Mouse (Mus musculus) heart, adult 2 months (tissue): ENCODE results near the gene Hoxc6. TPM values are rescaled to one million over a fixed set of nuclear protein-coding genes. Genes with fewer than 3 reads are reported as not detected.

Experiments
- DNase-seq, 2 experiments: peaks; one replicate each; pipeline ENCODE4 v3.0.0; 2021
- H3K27ac ChIP-seq: fragments of 200-600 bp; 2 replicates; pipeline ENCODE4 v1.8.1; 2022
- H3K27me3 ChIP-seq: fragments of 200-500 bp; 2 replicates; pipeline ENCODE4 v1.6.1; 2012; ENCODE audit warnings: mild to moderate bottlenecking, low read length, inconsistent platforms, mixed read lengths; ENCODE audit not compliant: control insufficient read depth, insufficient read depth
- H3K36me3 ChIP-seq: fragments of 200-500 bp; 2 replicates; pipeline ENCODE4 v1.6.1; 2012; ENCODE audit warnings: low read length, inconsistent platforms; ENCODE audit not compliant: control insufficient read depth, insufficient read depth
- H3K4me1 ChIP-seq: fragments of 200-500 bp; 2 replicates; pipeline ENCODE4 v1.6.1; 2011; ENCODE audit warnings: low read length; ENCODE audit not compliant: control insufficient read depth, insufficient read depth
- H3K4me3 ChIP-seq: fragments of 200-600 bp; 2 replicates; pipeline ENCODE4 v1.8.1; 2022
- H3K79me2 ChIP-seq: fragments of 200-500 bp; replicated peaks from 2 replicates; pipeline ENCODE4 v1.6.1; 2012; ENCODE audit warnings: mild to moderate bottlenecking, inconsistent platforms, low read length, moderate library complexity, mixed read lengths; ENCODE audit not compliant: control insufficient read depth, insufficient read depth
- H3K9ac ChIP-seq: fragments of 200-500 bp; 2 replicates; pipeline ENCODE4 v1.6.1; 2012; ENCODE audit warnings: low read depth, mild to moderate bottlenecking, control low read depth, inconsistent platforms, low read length, mixed read lengths
- CTCF ChIP-seq: fragments of 200-600 bp; IDR thresholded peaks from 2 replicates; pipeline ENCODE4 v1.8.1; 2022; ENCODE audit warnings: antibody characterized with exemption, mild to moderate bottlenecking, moderate library complexity
- EP300 ChIP-seq: fragments of 200-500 bp; IDR thresholded peaks from 2 replicates; pipeline ENCODE4 v1.6.1; 2011; ENCODE audit warnings: low read depth, low read length, control low read depth; ENCODE audit not compliant: insufficient read depth
- POLR2A ChIP-seq: fragments of 200-500 bp; IDR thresholded peaks from 2 replicates; pipeline ENCODE4 v1.6.1; 2011; ENCODE audit warnings: mild to moderate bottlenecking, low read depth, low read length, control low read depth; ENCODE audit not compliant: insufficient read depth
- WGBS: fragments of 180-500 bp; shearing (Covaris S2); methylation state at CpG from one replicate; pipeline ENCODE4 v1.1.7; 2018; 5-methylcytosine and 5-hydroxymethylcytosine counted together
- intact Hi-C: fragments of 180-260 bp; cut with DNase I; formaldehyde crosslinking; loops from one replicate; pipeline ENCODE4 v1.15.1; 2025
- polyA plus RNA-seq: library from polyadenylated mRNA; depleted of rRNA; stranded (reverse); fragments of >200 nt; gene quantifications from 2 replicates; pipeline ENCODE4 v1.2.3, GENCODE M21; 2012
- total RNA-seq, 2 experiments: library from RNA; stranded (reverse); gene quantifications; 2 replicates each; pipeline ENCODE4 v1.2.3; 2021

The Hoxc6 gene
- total and polyA plus RNA-seq, 3 experiments, result not detected

GRCm38 (mm10) chr15:102983716-102984115 lies 14.3 kb upstream of the Hoxc6 start:
- Histone ChIP-seq H3K27ac (no peak overlapping the region), H3K4me3 (no peak overlapping the region)
- WGBS, result 4% methylated on average over 12 of the region's 12 CpGs

GRCm38 (mm10) chr15:102984521-102984920 lies 13.5 kb upstream of the Hoxc6 start:
- intact Hi-C loops, result loop anchor here (10.0 kb wide), 1 partner anchor 320 kb away; no protein-coding TSS in a partner anchor
- Histone ChIP-seq H3K4me1 (no peaks in the 10 kb centered on the region), H3K27ac (no peak overlapping the region), H3K9ac (no peak overlapping the region), H3K27me3 (peaks cover 28% of the 10 kb centered on the region), H3K79me2 (no peaks in the 10 kb centered on the region), H3K4me3 (no peak overlapping the region), H3K36me3 (no peaks in the 10 kb centered on the region)
- DNase-seq, result no peak
- WGBS, result 5% methylated on average over 10 of the region's 10 CpGs
- no peak for TF ChIP-seq POLR2A
- TF ChIP-seq CTCF, result no peak
- no peak for TF ChIP-seq EP300

More at GRCm38 (mm10) chr15:102983716-102984115, 14.3 kb upstream of the Hoxc6 start:
- no peaks in the 10 kb centered on the region for H3K36me3 ChIP-seq
- peaks cover 28% of the 10 kb centered on the region for H3K27me3 ChIP-seq
- no peak for DNase-seq
- no peak overlapping the region for H3K9ac ChIP-seq
- intact Hi-C loops, result loop anchor here (10.0 kb wide), 1 partner anchor 321 kb away; no protein-coding TSS in a partner anchor
- H3K79me2 ChIP-seq, result no peaks in the 10 kb centered on the region
- no peaks in the 10 kb centered on the region for H3K4me1 ChIP-seq
- TF ChIP-seq CTCF, result no peak
- no peak for TF ChIP-seq EP300
- no peak for TF ChIP-seq POLR2A

GRCm38 (mm10) chr15:102984925-102985324 lies 13.1 kb upstream of the Hoxc6 start:
- intact Hi-C loops, result loop anchor here (10.0 kb wide), 1 partner anchor 320 kb away; no protein-coding TSS in a partner anchor
- H3K27me3 ChIP-seq, result peaks cover 26% of the 10 kb centered on the region
- TF ChIP-seq POLR2A, result no peak
- no peak for TF ChIP-seq EP300
- no peak for TF ChIP-seq CTCF
- H3K4me3 ChIP-seq, result no peak overlapping the region
- H3K9ac ChIP-seq, result no peak overlapping the region
- whole genome bisulfite sequencing, result 10% methylated on average over 3 of the region's 3 CpGs
- no peak for DNase-seq
- H3K79me2 ChIP-seq, result no peaks in the 10 kb centered on the region
- no peaks in the 10 kb centered on the region for H3K4me1 ChIP-seq
- H3K27ac ChIP-seq, result no peak overlapping the region
- no peaks in the 10 kb centered on the region for H3K36me3 ChIP-seq

- Histone ChIP-seq H3K4me3 (no peak overlapping the region), H3K36me3 (no peaks in the 10 kb centered on the region), H3K79me2 (no peaks in the 10 kb centered on the region), H3K27me3 (peaks cover 25% of the 10 kb centered on the region), H3K4me1 (no peaks in the 10 kb centered on the region), H3K27ac (no peak overlapping the region), H3K9ac (0 out of 2 replicates have a peak overlapping the region, but pooled peaks have one; percentile 45)
- DNase-seq, result peak; percentile 86 to 92
- whole genome bisulfite sequencing, result 4% methylated on average over 21 of the region's 21 CpGs
- TF ChIP-seq POLR2A (no peak), EP300 (peak; percentile 75; the same call in 1 of the 2 replicates), CTCF (peak; percentile 95)
- intact Hi-C loops, result loop anchor here (1.0 to 10.0 kb wide), 4 partner anchors 134 to 318 kb away; no protein-coding TSS in a partner anchor
Measured at GRCm38 (mm10) chr15:102987124-102987833, 10.8 kb upstream of the Hoxc6 start.

- no peaks in the 10 kb centered on the region for H3K36me3 ChIP-seq
- no peak overlapping the region for H3K4me3 ChIP-seq
- intact Hi-C loops, result loop anchor here (10.0 kb wide), 1 partner anchor 317 kb away; no protein-coding TSS in a partner anchor
- TF ChIP-seq POLR2A (no peak), EP300 (no peak), CTCF (no peak)
- H3K4me1 ChIP-seq, result no peaks in the 10 kb centered on the region
- H3K9ac ChIP-seq, result no peak overlapping the region
- no peak for DNase-seq
- WGBS, result 32% methylated on average over 5 of the region's 5 CpGs
- H3K27me3 ChIP-seq, result peaks cover 28% of the 10 kb centered on the region
- no peak overlapping the region for H3K27ac ChIP-seq
- no peaks in the 10 kb centered on the region for H3K79me2 ChIP-seq
Measured at GRCm38 (mm10) chr15:102988078-102988477, 10.0 kb upstream of the Hoxc6 start.
